Mouse (Mus musculus) CH12.LX (cell line): ENCODE results near the gene Ulk1. TPM values are rescaled to one million over a fixed set of nuclear protein-coding genes. Genes with fewer than 3 reads are reported as not detected.
"Not testable (repeated sequence)": the region's sequence is repeated elsewhere in the genome, so short reads cannot be mapped to it uniquely, and the experiment has no call there.

Experiments used
- DNase-seq: peaks from one replicate; pipeline ENCODE4 v3.0.0-alpha.2; 2013; ENCODE audit errors: extremely low read depth
- H3K27ac ChIP-seq: 2 replicates; pipeline ENCODE4 v1.5.1; 2012; ENCODE audit warnings: low read depth, mild to moderate bottlenecking, control low read depth, moderate library complexity; ENCODE audit not compliant: insufficient read depth
- H3K27me3 ChIP-seq: replicated peaks from 2 replicates; pipeline ENCODE3; 2012; ENCODE audit warnings: inconsistent platforms
- H3K36me3 ChIP-seq, 2 experiments: replicated peaks in 1 of 2; 2 replicates each; pipeline versions ENCODE3 to v1.6.1; 2012; ENCODE audit warnings: inconsistent platforms in 1 of 2, low read length in 1 of 2, mild to moderate bottlenecking in 1 of 2, mixed read lengths in 1 of 2, moderate library complexity in 1 of 2; ENCODE audit not compliant: control insufficient read depth in 1 of 2, insufficient read depth in 1 of 2
- H3K4me1 ChIP-seq, 2 experiments: 2 replicates each; pipeline ENCODE4 v1.6.1; 2012; ENCODE audit warnings: inconsistent platforms in 1 of 2, moderate library complexity in 1 of 2; ENCODE audit not compliant: insufficient read depth in 2 of 2, control insufficient read depth in 1 of 2
- H3K4me2 ChIP-seq: 2 replicates; pipeline ENCODE4 v1.6.1; 2012; ENCODE audit warnings: low read depth, mild to moderate bottlenecking, control low read depth; ENCODE audit not compliant: poor library complexity, insufficient read depth, severe bottlenecking
- H3K4me3 ChIP-seq, 3 experiments: fragments of 150-350 bp in 1 of 3; sonication (generic) in 1 of 3; replicated peaks in 1 of 3; 2 replicates each; pipeline versions ENCODE3 to v1.5.1; 2011 to 2012; ENCODE audit warnings: low read depth in 2 of 3, low read length in 2 of 3, mild to moderate bottlenecking in 2 of 3, moderate library complexity in 2 of 3, control low read depth in 1 of 3, improper control_type of control experiment in 1 of 3, inconsistent platforms in 1 of 3, mixed read lengths in 1 of 3; ENCODE audit not compliant: poor library complexity in 1 of 3
- H3K79me2 ChIP-seq: replicated peaks from 2 replicates; pipeline ENCODE4 v1.6.1; 2012; ENCODE audit warnings: mild to moderate bottlenecking, moderate library complexity; ENCODE audit not compliant: control insufficient read depth, poor library complexity, insufficient read depth, severe bottlenecking; ENCODE audit errors: extremely low read depth
- H3K9ac ChIP-seq: 2 replicates; pipeline ENCODE4 v1.6.1; 2012; ENCODE audit warnings: low read depth, mild to moderate bottlenecking, control low read depth, moderate library complexity; ENCODE audit not compliant: insufficient read depth
- H3K9me3 ChIP-seq: replicated peaks from 2 replicates; pipeline ENCODE3; 2012; ENCODE audit warnings: low read length, inconsistent platforms, mixed read lengths
- BHLHE40 ChIP-seq: IDR thresholded peaks from 2 replicates; pipeline ENCODE4 v1.6.1; 2011; ENCODE audit warnings: mild to moderate bottlenecking, low read depth, low read length, improper control_type of control experiment
- CTCF ChIP-seq, 2 experiments: IDR thresholded peaks in 1 of 2; conservative IDR thresholded peaks in 1 of 2; 2 replicates each; pipeline ENCODE4 v1.5.1; 2011 to 2012; ENCODE audit warnings: low read depth in 2 of 2, low read length in 2 of 2, improper control_type of control experiment in 1 of 2, inconsistent platforms in 1 of 2, mild to moderate bottlenecking in 1 of 2, moderate library complexity in 1 of 2
- EP300 ChIP-seq: IDR thresholded peaks from 2 replicates; pipeline ENCODE4 v1.6.1; 2011; ENCODE audit warnings: low read length, improper control_type of control experiment
- ETS1 ChIP-seq: conservative IDR thresholded peaks from 2 replicates; pipeline ENCODE4 v1.6.1; 2012; ENCODE audit warnings: low read depth, mild to moderate bottlenecking, inconsistent platforms, low read length, improper control_type of control experiment, moderate library complexity
- IRF4 ChIP-seq: IDR thresholded peaks from 2 replicates; pipeline ENCODE4 v1.6.1; 2014; ENCODE audit warnings: low read depth, mild to moderate bottlenecking, inconsistent platforms, low read length, improper control_type of control experiment
- JUN ChIP-seq: IDR thresholded peaks from 2 replicates; pipeline ENCODE4 v1.6.1; 2011; ENCODE audit warnings: low read depth, mild to moderate bottlenecking, low read length, improper control_type of control experiment, moderate library complexity; ENCODE audit not compliant: insufficient read depth
- KAT2A ChIP-seq: IDR thresholded peaks from 2 replicates; pipeline ENCODE4 v1.6.1; 2012; ENCODE audit warnings: low read length, improper control_type of control experiment, inconsistent platforms; ENCODE audit not compliant: insufficient replicate concordance
- MAFK ChIP-seq: IDR thresholded peaks from 2 replicates; pipeline ENCODE4 v1.6.1; 2011; ENCODE audit warnings: low read length, improper control_type of control experiment; ENCODE audit not compliant: insufficient replicate concordance
- MAZ ChIP-seq: IDR thresholded peaks from 2 replicates; pipeline ENCODE4 v1.6.1; 2012; ENCODE audit warnings: low read depth, mild to moderate bottlenecking, inconsistent platforms, low read length, improper control_type of control experiment, moderate library complexity
- RAD21 ChIP-seq: IDR thresholded peaks from 2 replicates; pipeline ENCODE4 v1.6.1; 2011; ENCODE audit warnings: low read depth, mild to moderate bottlenecking, low read length, improper control_type of control experiment, moderate library complexity
- SIN3A ChIP-seq: IDR thresholded peaks from 2 replicates; pipeline ENCODE4 v1.6.1; 2012; ENCODE audit warnings: low read length, improper control_type of control experiment, inconsistent platforms
- SMC3 ChIP-seq: IDR thresholded peaks from 2 replicates; pipeline ENCODE4 v1.6.1; 2011; ENCODE audit warnings: low read depth, low read length, improper control_type of control experiment
- USF1 ChIP-seq: IDR thresholded peaks from 2 replicates; pipeline ENCODE4 v1.6.1; 2014; ENCODE audit warnings: low read depth, mild to moderate bottlenecking, inconsistent platforms, low read length, improper control_type of control experiment
- ZKSCAN1 ChIP-seq: IDR thresholded peaks from 2 replicates; pipeline ENCODE4 v1.6.1; 2012; ENCODE audit warnings: low read depth, inconsistent platforms, low read length, improper control_type of control experiment, borderline replicate concordance
- dilution Hi-C: fragments of 300-500 bp; cut with MboI; formaldehyde crosslinking; loops from 2 replicates; pipeline ENCODE4 v1.14.3; 2020; ENCODE audit warnings: low sequenced_read_pairs; ENCODE audit not compliant: extremely low pct_unique_long_range_greater_than_20kb, extremely low pct_ligation_motif_present
- in situ Hi-C: fragments of 300-500 bp; cut with MboI; formaldehyde crosslinking; loops from 3 replicates; pipeline ENCODE4 v1.14.3; 2019; ENCODE audit warnings: low sequenced_read_pairs, low pct_ligation_motif_present, low pct_unique_long_range_greater_than_20kb, mixed read lengths
- polyA plus RNA-seq: library from polyadenylated mRNA; unstranded; fragments of >175 nt; gene quantifications from 2 replicates; pipeline ENCODE4 v1.2.1, GENCODE M21; 2012; ENCODE audit warnings: low read depth; ENCODE audit not compliant: insufficient read length
- total RNA-seq, 2 experiments: library from RNA; depleted of rRNA; stranded (reverse); fragments of 300-350 nt in 1 of 2; fragments of >200 nt in 1 of 2; gene quantifications; 2 replicates each; pipeline ENCODE4 v1.2.3; 2012 to 2014

The Ulk1 gene
- total and polyA plus RNA-seq, 3 experiments: 2.7 to 13.6 (median 8.4) TPM

- TF ChIP-seq SIN3A: peak; percentile 83
- peak; percentile 79 for TF ChIP-seq IRF4
Observed at GRCm38 (mm10) chr5:110839678-110840365, 29.9 kb upstream of the Ulk1 start, which contains the start of the genes Hscb and Chek2 (continued).

DNA sequence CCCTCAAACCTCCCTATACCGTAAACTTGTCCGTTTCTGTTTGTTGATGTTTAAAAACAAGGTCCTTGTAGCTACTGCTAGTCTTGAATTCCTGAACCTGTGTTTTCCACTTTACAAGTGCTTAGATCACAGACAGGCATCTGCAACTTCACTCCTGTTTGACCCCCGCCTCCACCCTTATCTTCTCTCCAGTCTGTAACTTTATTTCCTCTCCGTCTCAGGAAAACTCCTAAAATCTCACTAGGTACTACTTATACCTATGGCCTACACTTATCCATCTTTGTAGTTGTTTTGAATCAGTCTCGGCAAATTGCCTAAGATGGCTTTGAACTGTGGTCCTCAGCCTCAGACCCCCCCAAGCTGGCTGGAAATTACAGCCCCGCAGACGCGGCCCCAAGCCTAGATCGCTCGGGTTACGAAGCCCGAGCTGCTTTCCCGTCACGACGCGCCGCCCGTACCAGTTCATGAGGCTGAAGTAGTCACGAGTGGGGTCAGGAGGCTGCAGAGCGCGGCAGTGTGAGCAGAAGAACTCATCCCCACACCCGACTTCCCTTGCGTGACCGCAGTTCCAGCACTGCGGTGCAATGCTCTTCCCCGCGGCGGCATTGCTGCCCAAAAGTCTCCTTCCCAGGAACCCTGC, 29.3 kb upstream of the Ulk1 start:
- Histone ChIP-seq H3K27ac (0 out of 2 replicates have a peak overlapping the region, but pooled peaks have one; percentile 20), H3K4me2 (peak overlapping the region; percentile 97), H3K27me3 (no peaks in the 10 kb centered on the region), H3K4me3 (peak overlapping the region; percentile 82 to 92 (median 90)), H3K36me3 (peaks cover 9 to 47% of the 10 kb centered on the region in 2 experiments), H3K9me3 (no peaks in the 10 kb centered on the region), H3K4me1 (peaks cover 4 to 28% of the 10 kb centered on the region in 2 experiments), H3K79me2 (peaks cover 8% of the 10 kb centered on the region), H3K9ac (peak overlapping the region; percentile 83)
- in situ Hi-C loops: no loop called here
- dilution Hi-C loops: no loop called here
- DNase-seq: peak; percentile 5
- peak; percentile 48; the same call in 1 of the 2 replicates for TF ChIP-seq BHLHE40
- no peak for TF ChIP-seq RAD21

GRCm38 (mm10) chr5:110838016-110838415, 28.1 kb upstream of the Ulk1 start:
- dilution Hi-C loops, in situ Hi-C loops, H3K9me3 ChIP-seq, H3K27ac ChIP-seq, H3K79me2 ChIP-seq, H3K4me3 ChIP-seq, H3K27me3 ChIP-seq, H3K4me2 ChIP-seq, DNase-seq: not testable (repeated sequence)
- Histone ChIP-seq H3K4me1 (peaks cover 4 to 27% of the 10 kb centered on the region in 2 experiments), H3K36me3 (peaks cover 10 to 52% of the 10 kb centered on the region in 2 experiments), H3K9ac (0 out of 2 replicates have a peak overlapping the region, but pooled peaks have one; percentile 83)

DNA sequence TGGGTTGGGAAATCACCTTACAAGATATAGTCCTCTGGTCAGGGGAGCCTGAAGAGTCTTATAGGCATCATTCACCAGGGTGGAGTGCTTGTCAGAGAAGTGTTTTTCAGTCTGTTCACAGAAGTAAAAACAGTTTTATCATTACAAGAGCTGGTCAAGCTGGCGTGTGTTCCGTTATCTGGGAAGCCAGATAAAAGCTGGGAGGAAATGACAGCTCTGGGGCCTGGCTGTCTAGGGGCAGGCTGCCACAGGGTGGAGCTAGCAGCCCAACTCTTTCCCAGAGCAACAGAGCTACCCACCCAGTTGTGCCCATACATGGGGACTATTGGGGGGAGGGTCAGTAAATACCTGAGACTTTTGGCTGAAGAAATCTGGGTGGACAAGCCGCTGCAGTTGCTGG, 26.1 kb upstream of the Ulk1 start:
- Histone ChIP-seq H3K4me2 (no peak overlapping the region), H3K27me3 (no peaks in the 10 kb centered on the region), H3K27ac (no peak overlapping the region), H3K36me3 (peaks cover 13 to 51% of the 10 kb centered on the region in 2 experiments), H3K9ac (no peak overlapping the region), H3K9me3 (no peaks in the 10 kb centered on the region), H3K4me3 (no peak overlapping the region), H3K4me1 (peaks cover under 1 to 10% of the 10 kb centered on the region in 2 experiments; a peak in 3 of 4 replicates), H3K79me2 (peaks cover 8% of the 10 kb centered on the region)
- TF ChIP-seq JUN (no peak), RAD21 (peak; percentile 35), USF1 (no peak), KAT2A (no peak), ZKSCAN1 (no peak), CTCF (conservative IDR thresholded peaks at IDR 0.05 in 1 of 2, IDR thresholded peaks at IDR 0.05 in 1 of 2; ENCODE audit: low read depth in 2 of 2, low read length in 2 of 2) (peak in 1 of 2 experiments; percentile 43; a peak in 2 of 4 replicates), EP300 (no peak), SIN3A (no peak), SMC3 (peak; percentile 29), MAFK (no peak), MAZ (no peak), ETS1 (no peak)
- in situ Hi-C loops (no loop called here), dilution Hi-C loops (no loop called here)
- DNase-seq: no peak
